Mouse (Mus musculus): ENCODE results near the gene Ptdss2. TPM values are rescaled to one million over a fixed set of nuclear protein-coding genes. Genes with fewer than 3 reads are reported as not detected.
A peak's percentile ranks its signal among the peaks of the same experiment; 100 is the strongest.

The Ptdss2 gene
- polyA plus RNA-seq, 1 experiment, result not detected

GRCm38 (mm10) chr7:141193948-141194347 lies 71.8 kb downstream of the Ptdss2 start, which contains the start of the genes Hras and Lrrc56:
Hras (minus strand) TSS chr7:141194005.
Lrrc56 (plus strand) TSS chr7:141194157.
- Histone ChIP-seq H3K27ac (ENCODE audit: insufficient read depth, low read depth, low read length) (peak within 1 kb of the TSS; percentile 79), H3K4me3 (ENCODE audit: insufficient read depth, low read depth, low read length) (peak within 1 kb of the TSS; percentile 92), H3K4me1 (ENCODE audit: control insufficient read depth, insufficient read depth, low read length) (peaks cover 27% of the 10 kb centered on the region)
- WGBS, result under 1% methylated on average over 39 of the region's 39 CpGs
- TF ChIP-seq CTCF (IDR thresholded peaks at IDR 0.05; ENCODE audit: insufficient read depth, low read depth, low read length) (no peak), POLR2A (IDR thresholded peaks at IDR 0.05; ENCODE audit: insufficient read depth, low read depth, low read length) (peak; percentile 49; the same call in 1 of the 2 replicates)

- peak overlapping the region; percentile 92 for H3K4me3 ChIP-seq (ENCODE audit: insufficient read depth, low read depth, low read length)
- H3K27ac ChIP-seq (ENCODE audit: insufficient read depth, low read depth, low read length), result peak overlapping the region; percentile 79; the same call in 1 of the 2 replicates
- under 1% methylated on average over 23 of the region's 23 CpGs for WGBS
- no peak for TF ChIP-seq CTCF (IDR thresholded peaks at IDR 0.05; ENCODE audit: insufficient read depth, low read depth, low read length)
- peaks cover 27% of the 10 kb centered on the region for H3K4me1 ChIP-seq (ENCODE audit: control insufficient read depth, insufficient read depth, low read length)
Measured at GRCm38 (mm10) chr7:141194409-141194808, 72.2 kb downstream of the Ptdss2 start.

GRCm38 (mm10) chr7:141194830-141195229 lies 72.6 kb downstream of the Ptdss2 start:
- peak overlapping the region; percentile 79; the same call in 1 of the 2 replicates for H3K27ac ChIP-seq (ENCODE audit: insufficient read depth, low read depth, low read length)
- no peak for TF ChIP-seq POLR2A (IDR thresholded peaks at IDR 0.05; ENCODE audit: insufficient read depth, low read depth, low read length)
- no peak for TF ChIP-seq CTCF (IDR thresholded peaks at IDR 0.05; ENCODE audit: insufficient read depth, low read depth, low read length)
- H3K4me3 ChIP-seq (ENCODE audit: insufficient read depth, low read depth, low read length), result peak overlapping the region; percentile 92
- H3K4me1 ChIP-seq (ENCODE audit: control insufficient read depth, insufficient read depth, low read length), result peaks cover 27% of the 10 kb centered on the region
- WGBS, result under 1% methylated on average over 28 of the region's 28 CpGs

- 97% methylated on average over 2 of the region's 2 CpGs for WGBS
- peaks cover 27% of the 10 kb centered on the region for H3K4me1 ChIP-seq (ENCODE audit: control insufficient read depth, insufficient read depth, low read length)
- no peak overlapping the region for H3K4me3 ChIP-seq (ENCODE audit: insufficient read depth, low read depth, low read length)
- TF ChIP-seq CTCF (IDR thresholded peaks at IDR 0.05; ENCODE audit: insufficient read depth, low read depth, low read length), result no peak
- no peak for TF ChIP-seq POLR2A (IDR thresholded peaks at IDR 0.05; ENCODE audit: insufficient read depth, low read depth, low read length)
- no peak overlapping the region for H3K27ac ChIP-seq (ENCODE audit: insufficient read depth, low read depth, low read length)
Measured at GRCm38 (mm10) chr7:141195754-141196153, 73.6 kb downstream of the Ptdss2 start.

- WGBS, result 93% methylated on average over 8 of the region's 8 CpGs
- Histone ChIP-seq H3K4me3 (ENCODE audit: insufficient read depth, low read depth, low read length) (no peak overlapping the region), H3K27ac (ENCODE audit: insufficient read depth, low read depth, low read length) (no peak overlapping the region), H3K4me1 (ENCODE audit: control insufficient read depth, insufficient read depth, low read length) (peaks cover 20% of the 10 kb centered on the region)
- no peak for TF ChIP-seq CTCF (IDR thresholded peaks at IDR 0.05; ENCODE audit: insufficient read depth, low read depth, low read length)
- no peak for TF ChIP-seq POLR2A (IDR thresholded peaks at IDR 0.05; ENCODE audit: insufficient read depth, low read depth, low read length)
Measured at GRCm38 (mm10) chr7:141196619-141197282, 74.6 kb downstream of the Ptdss2 start.

GRCm38 (mm10) chr7:141198121-141198520 lies 75.9 kb downstream of the Ptdss2 start:
- peaks cover 7% of the 10 kb centered on the region for H3K4me1 ChIP-seq (ENCODE audit: control insufficient read depth, insufficient read depth, low read length)
- H3K27ac ChIP-seq (ENCODE audit: insufficient read depth, low read depth, low read length), result no peak overlapping the region
- 94% methylated on average over 4 of the region's 4 CpGs for WGBS

GRCm38 (mm10) chr7:141204546-141204945 lies 82.4 kb downstream of the Ptdss2 start:
- TF ChIP-seq POLR2A (IDR thresholded peaks at IDR 0.05; ENCODE audit: insufficient read depth, low read depth, low read length), result no peak
- no peak for TF ChIP-seq CTCF (IDR thresholded peaks at IDR 0.05; ENCODE audit: insufficient read depth, low read depth, low read length)
- no peaks in the 10 kb centered on the region for H3K4me1 ChIP-seq (ENCODE audit: control insufficient read depth, insufficient read depth, low read length)
- 70% methylated on average over 3 of the region's 3 CpGs for WGBS

More at GRCm38 (mm10) chr7:141198121-141198520, 75.9 kb downstream of the Ptdss2 start:
- no peak for TF ChIP-seq POLR2A (IDR thresholded peaks at IDR 0.05; ENCODE audit: insufficient read depth, low read depth, low read length)
- no peak for TF ChIP-seq CTCF (IDR thresholded peaks at IDR 0.05; ENCODE audit: insufficient read depth, low read depth, low read length)
- H3K4me3 ChIP-seq (ENCODE audit: insufficient read depth, low read depth, low read length), result no peak overlapping the region

GRCm38 (mm10) chr7:141205504-141205903 lies 83.3 kb downstream of the Ptdss2 start:
- WGBS, result 97% methylated on average over 5 of the region's 5 CpGs
- Histone ChIP-seq H3K27ac (ENCODE audit: insufficient read depth, low read depth, low read length) (no peak overlapping the region), H3K4me1 (ENCODE audit: control insufficient read depth, insufficient read depth, low read length) (no peaks in the 10 kb centered on the region), H3K4me3 (ENCODE audit: insufficient read depth, low read depth, low read length) (no peak overlapping the region)
- TF ChIP-seq CTCF (IDR thresholded peaks at IDR 0.05; ENCODE audit: insufficient read depth, low read depth, low read length), result no peak
- TF ChIP-seq POLR2A (IDR thresholded peaks at IDR 0.05; ENCODE audit: insufficient read depth, low read depth, low read length), result no peak

More at GRCm38 (mm10) chr7:141204546-141204945, 82.4 kb downstream of the Ptdss2 start:
- no peak overlapping the region for H3K4me3 ChIP-seq (ENCODE audit: insufficient read depth, low read depth, low read length)
- H3K27ac ChIP-seq (ENCODE audit: insufficient read depth, low read depth, low read length), result no peak overlapping the region

- H3K27ac ChIP-seq (ENCODE audit: insufficient read depth, low read depth, low read length), result no peak overlapping the region
- WGBS, result 94% methylated on average over 18 of the region's 18 CpGs
- TF ChIP-seq CTCF (IDR thresholded peaks at IDR 0.05; ENCODE audit: insufficient read depth, low read depth, low read length), result no peak
- TF ChIP-seq POLR2A (IDR thresholded peaks at IDR 0.05; ENCODE audit: insufficient read depth, low read depth, low read length), result no peak
- H3K4me1 ChIP-seq (ENCODE audit: control insufficient read depth, insufficient read depth, low read length), result no peaks in the 10 kb centered on the region
- H3K4me3 ChIP-seq (ENCODE audit: insufficient read depth, low read depth, low read length), result no peak overlapping the region
Measured at GRCm38 (mm10) chr7:141206182-141206937, 84.2 kb downstream of the Ptdss2 start.

Other genes with a start within 250 kb of the Ptdss2 start
- not detected in 2 replicates for gene Psmd13, start 240.4 kb upstream of the Ptdss2 start, polyA plus RNA-seq (2012; ENCODE audit: insufficient read depth, insufficient read length, low replicate concordance, missing spikeins)
- not detected in 2 replicates for gene Sirt3, start 240.1 kb upstream of the Ptdss2 start, polyA plus RNA-seq (2012; ENCODE audit: insufficient read depth, insufficient read length, low replicate concordance, missing spikeins)
- gene Cox8b, start 221.9 kb upstream of the Ptdss2 start, polyA plus RNA-seq (2012; ENCODE audit: insufficient read depth, insufficient read length, low replicate concordance, missing spikeins), result not detected in 2 replicates
- not detected in 2 replicates for gene Nlrp6, start 201.5 kb upstream of the Ptdss2 start, polyA plus RNA-seq (2012; ENCODE audit: insufficient read depth, insufficient read length, low replicate concordance, missing spikeins)
- not detected in 2 replicates for gene Pgghg, start 181.0 kb upstream of the Ptdss2 start, polyA plus RNA-seq (2012; ENCODE audit: insufficient read depth, insufficient read length, low replicate concordance, missing spikeins)
- gene Ifitm5, start 172.1 kb upstream of the Ptdss2 start, polyA plus RNA-seq (2012; ENCODE audit: insufficient read depth, insufficient read length, low replicate concordance, missing spikeins), result not detected in 2 replicates
- not detected in 2 replicates for gene Gm45717, start 166.4 kb upstream of the Ptdss2 start, polyA plus RNA-seq (2012; ENCODE audit: insufficient read depth, insufficient read length, low replicate concordance, missing spikeins)
- not detected in 2 replicates for gene Ifitm2, start 166.4 kb upstream of the Ptdss2 start, polyA plus RNA-seq (2012; ENCODE audit: insufficient read depth, insufficient read length, low replicate concordance, missing spikeins)
- gene Ifitm1, start 155.2 kb upstream of the Ptdss2 start, polyA plus RNA-seq (2012; ENCODE audit: insufficient read depth, insufficient read length, low replicate concordance, missing spikeins), result not detected in 2 replicates
- not detected in 2 replicates for gene Ifitm3, start 111.6 kb upstream of the Ptdss2 start, polyA plus RNA-seq (2012; ENCODE audit: insufficient read depth, insufficient read length, low replicate concordance, missing spikeins)
- gene Ifitm6, start 104.5 kb upstream of the Ptdss2 start, polyA plus RNA-seq (2012; ENCODE audit: insufficient read depth, insufficient read length, low replicate concordance, missing spikeins), result not detected in 2 replicates
- gene Gm17387, start 93.3 kb upstream of the Ptdss2 start, polyA plus RNA-seq (2012; ENCODE audit: insufficient read depth, insufficient read length, low replicate concordance, missing spikeins), result not detected in 2 replicates
- not detected in 2 replicates for gene B4galnt4, start 61.3 kb upstream of the Ptdss2 start, polyA plus RNA-seq (2012; ENCODE audit: insufficient read depth, insufficient read length, low replicate concordance, missing spikeins)
- not detected in 2 replicates for gene Pkp3, start 44.2 kb upstream of the Ptdss2 start, polyA plus RNA-seq (2012; ENCODE audit: insufficient read depth, insufficient read length, low replicate concordance, missing spikeins)
- not detected in 2 replicates for gene Sigirr, start 21.8 kb upstream of the Ptdss2 start, polyA plus RNA-seq (2012; ENCODE audit: insufficient read depth, insufficient read length, low replicate concordance, missing spikeins)
- gene Ano9, start 4.6 kb upstream of the Ptdss2 start, polyA plus RNA-seq (2012; ENCODE audit: insufficient read depth, insufficient read length, low replicate concordance, missing spikeins), result not detected in 2 replicates
- not detected in 2 replicates for gene Rnh1, start 50.5 kb downstream of the Ptdss2 start, polyA plus RNA-seq (2012; ENCODE audit: insufficient read depth, insufficient read length, low replicate concordance, missing spikeins)
- not detected in 2 replicates for gene Hras, start 71.6 kb downstream of the Ptdss2 start, polyA plus RNA-seq (2012; ENCODE audit: insufficient read depth, insufficient read length, low replicate concordance, missing spikeins)
- gene Lrrc56, start 71.8 kb downstream of the Ptdss2 start, polyA plus RNA-seq (2012; ENCODE audit: insufficient read depth, insufficient read length, low replicate concordance, missing spikeins), result not detected in 2 replicates
- not detected in 2 replicates for gene Lmntd2, start 91.7 kb downstream of the Ptdss2 start, polyA plus RNA-seq (2012; ENCODE audit: insufficient read depth, insufficient read length, low replicate concordance, missing spikeins)
- gene Rassf7, start 93.5 kb downstream of the Ptdss2 start, polyA plus RNA-seq (2012; ENCODE audit: insufficient read depth, insufficient read length, low replicate concordance, missing spikeins), result not detected in 2 replicates
- not detected in 2 replicates for gene Phrf1, start 106.4 kb downstream of the Ptdss2 start, polyA plus RNA-seq (2012; ENCODE audit: insufficient read depth, insufficient read length, low replicate concordance, missing spikeins)
- gene Irf7, start 144.1 kb downstream of the Ptdss2 start, polyA plus RNA-seq (2012; ENCODE audit: insufficient read depth, insufficient read length, low replicate concordance, missing spikeins), result not detected in 2 replicates
- gene Cdhr5, start 154.4 kb downstream of the Ptdss2 start, polyA plus RNA-seq (2012; ENCODE audit: insufficient read depth, insufficient read length, low replicate concordance, missing spikeins), result not detected in 2 replicates
- gene Sct, start 156.8 kb downstream of the Ptdss2 start, polyA plus RNA-seq (2012; ENCODE audit: insufficient read depth, insufficient read length, low replicate concordance, missing spikeins), result not detected in 2 replicates
- not detected in 2 replicates for gene Drd4, start 169.6 kb downstream of the Ptdss2 start, polyA plus RNA-seq (2012; ENCODE audit: insufficient read depth, insufficient read length, low replicate concordance, missing spikeins)
- not detected in 2 replicates for gene Deaf1, start 205.3 kb downstream of the Ptdss2 start, polyA plus RNA-seq (2012; ENCODE audit: insufficient read depth, insufficient read length, low replicate concordance, missing spikeins)
- gene Tmem80, start 205.4 kb downstream of the Ptdss2 start, polyA plus RNA-seq (2012; ENCODE audit: insufficient read depth, insufficient read length, low replicate concordance, missing spikeins), result not detected in 2 replicates
- gene Eps8l2, start 216.5 kb downstream of the Ptdss2 start, polyA plus RNA-seq (2012; ENCODE audit: insufficient read depth, insufficient read length, low replicate concordance, missing spikeins), result not detected in 2 replicates